Mouse (Mus musculus) MEL (cell line): ENCODE results near the gene Pitx2. TPM values are rescaled to one million over a fixed set of nuclear protein-coding genes. Genes with fewer than 3 reads are reported as not detected.

Experiments
- DNase-seq: peaks from one replicate; pipeline ENCODE4 v3.0.0; 2011; ENCODE audit warnings: low read depth, low spot score
- H3K27ac ChIP-seq: 2 replicates; pipeline ENCODE4 v1.5.1; 2012; ENCODE audit warnings: low read depth, mild to moderate bottlenecking, control low read depth, low read length, moderate library complexity; ENCODE audit not compliant: control insufficient read depth
- H3K27me3 ChIP-seq, 2 experiments: fragments of 150-350 bp in 1 of 2; sonication (generic) in 1 of 2; 2 replicates each; pipeline ENCODE4 v1.6.1; 2012; ENCODE audit warnings: low read length in 2 of 2, mild to moderate bottlenecking in 2 of 2, improper control_type of control experiment in 1 of 2, moderate library complexity in 1 of 2; ENCODE audit not compliant: insufficient read depth in 2 of 2, control insufficient read depth in 1 of 2
- H3K36me3 ChIP-seq, 2 experiments: 2 replicates each; pipeline ENCODE4 v1.6.1; 2012 to 2014; ENCODE audit warnings: low read length in 2 of 2, improper control_type of control experiment in 1 of 2, inconsistent platforms in 1 of 2, mild to moderate bottlenecking in 1 of 2; ENCODE audit not compliant: insufficient read depth in 2 of 2, control insufficient read depth in 1 of 2
- H3K4me1 ChIP-seq, 2 experiments: fragments of 150-350 bp in 1 of 2; sonication (generic) in 1 of 2; 2 replicates each; pipeline ENCODE4 v1.6.1; 2012; ENCODE audit warnings: low read length in 2 of 2, improper control_type of control experiment in 1 of 2, mild to moderate bottlenecking in 1 of 2; ENCODE audit not compliant: insufficient read depth in 2 of 2, control insufficient read depth in 1 of 2
- H3K4me3 ChIP-seq, 2 experiments: fragments of 150-350 bp in 1 of 2; sonication (generic) in 1 of 2; 2 replicates each; pipeline ENCODE4 v1.5.1; 2012; ENCODE audit warnings: low read depth in 2 of 2, low read length in 2 of 2, mild to moderate bottlenecking in 2 of 2, moderate library complexity in 2 of 2, control low read depth in 1 of 2, improper control_type of control experiment in 1 of 2; ENCODE audit not compliant: control insufficient read depth in 1 of 2, insufficient read depth in 1 of 2
- H3K79me2 ChIP-seq: 2 replicates; pipeline ENCODE4 v1.6.1; 2012; ENCODE audit warnings: mild to moderate bottlenecking, low read length, moderate library complexity; ENCODE audit not compliant: control insufficient read depth, poor library complexity, insufficient read depth
- H3K9ac ChIP-seq: 2 replicates; pipeline ENCODE4 v1.6.1; 2012; ENCODE audit warnings: low read depth, mild to moderate bottlenecking, control low read depth, low read length, moderate library complexity; ENCODE audit not compliant: control insufficient read depth, poor library complexity, severe bottlenecking
- H3K9me3 ChIP-seq: fragments of 150-350 bp; sonication (generic); replicated peaks from 2 replicates; pipeline ENCODE4 v1.6.1; 2012; ENCODE audit warnings: mild to moderate bottlenecking, low read length, improper control_type of control experiment, moderate library complexity; ENCODE audit not compliant: insufficient read depth
- BHLHE40 ChIP-seq: IDR thresholded peaks from 2 replicates; pipeline ENCODE4 v1.6.1; 2012; ENCODE audit warnings: low read depth, mild to moderate bottlenecking, inconsistent platforms, low read length, improper control_type of control experiment, borderline replicate concordance
- E2F4 ChIP-seq: IDR thresholded peaks from 2 replicates; pipeline ENCODE4 v1.6.1; 2011; ENCODE audit warnings: low read depth, low read length, improper control_type of control experiment, borderline replicate concordance
- EP300 ChIP-seq, 2 experiments: IDR thresholded peaks; 2 replicates each; pipeline ENCODE4 v1.6.1; 2011; ENCODE audit warnings: improper control_type of control experiment in 2 of 2, low read length in 2 of 2, low read depth in 1 of 2, mild to moderate bottlenecking in 1 of 2
- ETS1 ChIP-seq: IDR thresholded peaks from 2 replicates; pipeline ENCODE4 v1.6.1; 2012; ENCODE audit warnings: low read depth, mild to moderate bottlenecking, inconsistent platforms, low read length, improper control_type of control experiment, moderate library complexity
- HCFC1 ChIP-seq: IDR thresholded peaks from 2 replicates; pipeline ENCODE4 v1.6.1; 2012; ENCODE audit warnings: low read depth, mild to moderate bottlenecking, inconsistent platforms, low read length, improper control_type of control experiment, moderate library complexity
- MAFK ChIP-seq: IDR thresholded peaks from 2 replicates; pipeline ENCODE4 v1.6.1; 2011; ENCODE audit warnings: low read depth, mild to moderate bottlenecking, low read length, improper control_type of control experiment, borderline replicate concordance
- MAX ChIP-seq: IDR thresholded peaks from 2 replicates; pipeline ENCODE4 v1.6.1; 2011; ENCODE audit warnings: low read length, improper control_type of control experiment
- MEF2A ChIP-seq: IDR thresholded peaks from 2 replicates; pipeline ENCODE4 v1.6.1; 2014; ENCODE audit warnings: low read depth, mild to moderate bottlenecking, inconsistent platforms, low read length, improper control_type of control experiment; ENCODE audit not compliant: poor library complexity, insufficient replicate concordance, severe bottlenecking; ENCODE audit errors: extremely low read depth
- MYB ChIP-seq: IDR thresholded peaks from 2 replicates; pipeline ENCODE4 v1.6.1; 2011; ENCODE audit warnings: mild to moderate bottlenecking, low read depth, low read length, improper control_type of control experiment
- NRF1 ChIP-seq: IDR thresholded peaks from 2 replicates; pipeline ENCODE4 v1.6.1; 2014; ENCODE audit warnings: low read depth, mild to moderate bottlenecking, inconsistent platforms, low read length, improper control_type of control experiment, moderate library complexity; ENCODE audit not compliant: poor library complexity, insufficient read depth, severe bottlenecking
- POLR2A ChIP-seq, 2 experiments: IDR thresholded peaks; 2 replicates each; pipeline ENCODE4 v1.6.1; 2011 to 2012; ENCODE audit warnings: low read length in 2 of 2, mild to moderate bottlenecking in 2 of 2, control low read depth in 1 of 2, improper control_type of control experiment in 1 of 2, low read depth in 1 of 2, moderate library complexity in 1 of 2; ENCODE audit not compliant: control insufficient read depth in 1 of 2, insufficient read depth in 1 of 2, poor library complexity in 1 of 2
- RCOR1 ChIP-seq: IDR thresholded peaks from 2 replicates; pipeline ENCODE4 v1.6.1; 2012; ENCODE audit warnings: low read depth, mild to moderate bottlenecking, inconsistent platforms, low read length, improper control_type of control experiment
- SMC3 ChIP-seq: IDR thresholded peaks from 2 replicates; pipeline ENCODE4 v1.6.1; 2011; ENCODE audit warnings: low read depth, low read length, improper control_type of control experiment
- TBP ChIP-seq: IDR thresholded peaks from 2 replicates; pipeline ENCODE4 v1.8.0; 2011; ENCODE audit warnings: low read depth, low read length, improper control_type of control experiment
- UBTF ChIP-seq: IDR thresholded peaks from 2 replicates; pipeline ENCODE4 v1.6.1; 2012; ENCODE audit warnings: low read depth, mild to moderate bottlenecking, inconsistent platforms, low read length, improper control_type of control experiment, moderate library complexity, borderline replicate concordance; ENCODE audit not compliant: insufficient read depth
- USF1 ChIP-seq: IDR thresholded peaks from 2 replicates; pipeline ENCODE4 v1.6.1; 2014; ENCODE audit warnings: low read depth, mild to moderate bottlenecking, inconsistent platforms, low read length, improper control_type of control experiment, moderate library complexity
- USF2 ChIP-seq, 2 experiments: IDR thresholded peaks; 2 replicates each; pipeline ENCODE4 v1.6.1; 2011 to 2012; ENCODE audit warnings: improper control_type of control experiment in 2 of 2, low read length in 2 of 2, borderline replicate concordance in 1 of 2, inconsistent platforms in 1 of 2, low read depth in 1 of 2, mild to moderate bottlenecking in 1 of 2; ENCODE audit not compliant: insufficient read depth in 1 of 2
- ZC3H11A ChIP-seq: IDR thresholded peaks from 2 replicates; pipeline ENCODE4 v1.6.1; 2012; ENCODE audit warnings: low read depth, mild to moderate bottlenecking, inconsistent platforms, low read length, improper control_type of control experiment
- ZKSCAN1 ChIP-seq: IDR thresholded peaks from 2 replicates; pipeline ENCODE4 v1.6.1; 2012; ENCODE audit warnings: low read depth, mild to moderate bottlenecking, inconsistent platforms, low read length, improper control_type of control experiment, moderate library complexity
- ZNF384 ChIP-seq: IDR thresholded peaks from 2 replicates; pipeline ENCODE4 v1.6.1; 2012; ENCODE audit warnings: low read depth, mild to moderate bottlenecking, inconsistent platforms, low read length, improper control_type of control experiment
- polyA plus RNA-seq, 2 experiments: library from polyadenylated mRNA; stranded (reverse) in 1 of 2; unstranded in 1 of 2; fragments of >175 nt in 1 of 2; fragments of >200 nt in 1 of 2; gene quantifications; 2 replicates each; pipeline versions ENCODE4 v1.2.1 to v1.2.4; 2012; ENCODE audit warnings: low replicate concordance in 2 of 2, low read depth in 1 of 2; ENCODE audit not compliant: insufficient read length in 2 of 2, insufficient read depth in 1 of 2, missing spikeins in 1 of 2
- total RNA-seq: library from RNA; depleted of rRNA; stranded (reverse); fragments of 300-350 nt; gene quantifications from 2 replicates; pipeline ENCODE4 v1.2.3, GENCODE M21; 2012

The Pitx2 gene
- total and polyA plus RNA-seq, 3 experiments: not detected

- TF ChIP-seq UBTF (no peak), USF1 (no peak), RCOR1 (no peak)
- TF ChIP-seq, all 39 proteins: peak for 0
- no peaks in the 10 kb centered on the region for H3K27me3 ChIP-seq
- H3K79me2 ChIP-seq: no peaks in the 10 kb centered on the region
- H3K27ac ChIP-seq: no peak overlapping the region
- no peaks in the 10 kb centered on the region for H3K4me1 ChIP-seq
- no peak overlapping the region for H3K9ac ChIP-seq
- DNase-seq: no peak
- H3K4me3 ChIP-seq: no peak overlapping the region
- H3K9me3 ChIP-seq: no peaks in the 10 kb centered on the region
- no peaks in the 10 kb centered on the region for H3K36me3 ChIP-seq
Observed at GRCm38 (mm10) chr3:129227331-129227730, 27.7 kb downstream of the Pitx2 start.

- Histone ChIP-seq H3K9ac (no peak overlapping the region), H3K79me2 (no peaks in the 10 kb centered on the region), H3K9me3 (no peaks in the 10 kb centered on the region), H3K4me1 (no peaks in the 10 kb centered on the region), H3K4me3 (no peak overlapping the region), H3K36me3 (no peaks in the 10 kb centered on the region), H3K27me3 (no peaks in the 10 kb centered on the region), H3K27ac (no peak overlapping the region)
- no peak for DNase-seq
- TF ChIP-seq SMC3 (no peak), USF2 (IDR thresholded peaks at IDR 0.05; ENCODE audit: borderline replicate concordance in 1 of 2, insufficient read depth in 1 of 2, low read depth in 1 of 2, low read length in 2 of 2) (no peak), ETS1 (no peak), NRF1 (no peak), RCOR1 (no peak), MAFK (no peak), EP300 (IDR thresholded peaks at IDR 0.05; ENCODE audit: low read depth in 1 of 2, low read length in 2 of 2) (no peak), MYB (no peak), MEF2A (no peak), HCFC1 (no peak), ZC3H11A (no peak), ZNF384 (no peak), BHLHE40 (no peak), E2F4 (no peak), POLR2A (IDR thresholded peaks at IDR 0.05; ENCODE audit: control insufficient read depth in 1 of 2, insufficient read depth in 1 of 2, low read depth in 1 of 2, low read length in 2 of 2, poor library complexity in 1 of 2) (no peak), MAX (no peak), UBTF (no peak), TBP (no peak), ZKSCAN1 (no peak)
Observed at GRCm38 (mm10) chr3:129238010-129238409, 38.3 kb downstream of the Pitx2 start.
